Mouse (Mus musculus): ENCODE data around the gene Pigk. TPM values are rescaled to one million over a fixed set of nuclear protein-coding genes. Genes with fewer than 3 reads are reported as not detected.

The Pigk gene
- total RNA-seq, 2 experiments from 2014 or later: 34.1 to 43.3 TPM

DNA sequence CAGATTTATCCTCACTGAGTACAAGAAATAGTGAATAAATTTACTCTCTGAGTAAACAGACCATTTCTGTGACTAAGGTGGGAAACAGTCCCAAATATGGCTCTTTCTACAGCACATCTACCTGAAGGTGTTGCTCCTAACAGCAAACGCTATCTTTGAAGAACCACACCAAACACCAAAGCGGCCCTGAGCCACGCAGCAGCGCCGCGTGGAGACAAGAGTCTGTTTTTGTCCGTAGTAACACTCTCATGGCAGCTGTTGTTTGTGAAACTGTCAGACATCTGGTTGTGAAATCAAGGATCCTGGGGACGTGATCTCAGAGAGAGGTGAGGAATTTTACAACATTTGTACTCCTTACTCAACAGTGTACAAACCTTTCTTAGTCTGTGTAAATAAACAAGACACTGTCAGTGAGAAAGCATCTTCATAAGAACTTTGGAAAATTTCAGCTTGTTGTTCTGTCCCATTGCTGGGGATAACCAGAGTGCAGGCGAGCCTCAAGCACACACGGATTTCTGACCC, 248.0 kb downstream of the Pigk start:
- DNase-seq: no peak
- intact Hi-C loops (cut with DNase I): no loop called here

DNA sequence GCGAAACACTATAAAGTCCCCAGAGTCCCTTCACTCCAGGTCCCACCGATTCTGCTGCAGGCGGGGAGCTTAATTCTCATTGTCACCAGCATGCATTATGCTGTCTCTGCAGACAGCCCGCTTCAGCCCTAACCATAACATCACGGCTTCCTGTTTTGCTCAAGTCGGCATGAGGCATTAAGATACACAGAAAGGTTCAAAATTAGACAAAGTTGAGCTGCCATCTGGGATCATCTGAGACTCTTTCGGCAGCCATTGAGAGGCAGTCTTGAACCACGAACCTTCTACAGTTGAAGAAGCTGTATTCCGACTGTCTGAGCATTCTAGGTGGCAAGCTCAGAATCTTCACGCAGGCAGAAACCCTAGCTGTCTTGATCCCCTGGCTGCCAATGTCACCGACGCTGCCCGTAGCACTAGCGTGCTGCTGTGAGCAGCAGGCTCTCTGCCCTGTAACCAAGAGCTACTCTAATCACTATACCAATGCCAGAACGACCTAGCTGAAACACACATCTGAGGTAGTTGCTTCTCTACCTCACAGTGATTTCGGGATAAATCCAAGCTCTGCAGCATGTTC, 256.0 kb downstream of the Pigk start:
- intact Hi-C loops (cut with DNase I): no loop called here
- DNase-seq: no peak

DNA sequence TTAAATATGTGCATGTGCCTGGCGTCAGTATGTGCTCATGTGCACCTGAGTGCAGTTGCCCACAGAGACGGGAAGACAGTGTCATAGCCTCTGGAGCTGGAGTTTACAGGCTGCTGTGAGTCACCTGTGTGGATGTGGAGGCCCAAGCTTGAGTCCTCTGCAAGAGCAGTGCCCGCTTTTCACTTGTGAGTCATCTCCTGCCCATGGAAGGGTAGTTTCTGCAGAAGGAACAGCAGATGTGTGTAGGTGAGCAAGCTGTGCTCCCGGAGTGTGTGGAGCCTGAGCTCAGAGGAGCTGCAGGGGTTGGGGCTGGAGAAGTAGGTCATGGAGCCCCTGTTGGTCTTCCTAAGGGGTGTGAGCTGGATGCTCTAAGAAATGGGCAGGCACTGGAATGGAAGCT, 257.5 kb downstream of the Pigk start:
- DNase-seq: no peak
- intact Hi-C loops (cut with DNase I): no loop called here

DNA sequence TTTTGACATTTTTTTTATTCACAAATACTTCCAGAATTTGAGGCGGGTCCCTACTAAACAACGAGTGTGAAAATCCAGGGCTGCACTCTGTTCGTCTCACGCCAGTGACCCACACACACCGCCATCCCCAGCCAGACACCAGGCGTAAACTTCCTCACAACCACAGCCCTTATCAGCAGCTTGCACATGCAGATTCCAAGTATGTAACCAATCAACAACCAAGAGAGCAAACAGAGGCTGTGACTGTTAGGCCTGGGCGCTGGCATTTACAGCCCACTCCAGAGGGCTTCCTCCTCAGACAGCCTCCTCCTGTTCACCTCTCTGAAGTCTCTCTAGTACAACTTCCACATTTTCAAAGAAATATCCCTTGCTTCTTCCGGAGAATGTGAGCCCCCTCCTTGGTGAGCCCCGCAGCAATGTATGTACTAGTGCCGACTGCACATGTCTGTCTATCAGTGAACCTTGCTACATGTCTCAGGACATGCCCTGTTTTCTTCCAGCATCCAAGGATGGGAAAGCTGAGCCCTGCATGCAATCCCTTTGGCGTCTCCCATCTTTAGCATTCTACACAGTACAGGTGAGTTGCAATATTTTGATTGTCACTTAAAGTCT, 265.7 kb downstream of the Pigk start:
- no peak for DNase-seq
- intact Hi-C loops (cut with DNase I): no loop called here

DNA sequence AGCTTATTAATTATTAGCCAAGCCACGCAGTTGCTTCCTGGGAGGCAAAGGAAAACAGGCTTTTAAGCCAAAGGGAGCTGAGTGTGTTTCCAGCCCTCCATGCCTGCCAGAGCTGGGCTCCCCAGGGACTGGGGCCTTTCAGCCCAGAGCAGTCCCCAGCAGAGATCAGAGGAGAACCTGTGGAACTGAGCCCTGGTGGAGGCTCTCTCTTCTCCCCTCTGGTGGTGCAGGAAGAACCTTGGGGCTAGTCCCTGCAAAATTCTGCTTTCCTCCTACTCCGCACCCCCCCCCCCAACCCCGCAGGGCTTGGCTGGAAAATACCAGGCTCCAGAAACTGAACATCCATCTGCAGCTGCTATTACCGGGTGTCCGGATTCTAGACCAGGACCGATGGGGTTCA, 266.5 kb downstream of the Pigk start:
- intact Hi-C loops (cut with DNase I): no loop called here
- peak; percentile 42 for DNase-seq

DNA sequence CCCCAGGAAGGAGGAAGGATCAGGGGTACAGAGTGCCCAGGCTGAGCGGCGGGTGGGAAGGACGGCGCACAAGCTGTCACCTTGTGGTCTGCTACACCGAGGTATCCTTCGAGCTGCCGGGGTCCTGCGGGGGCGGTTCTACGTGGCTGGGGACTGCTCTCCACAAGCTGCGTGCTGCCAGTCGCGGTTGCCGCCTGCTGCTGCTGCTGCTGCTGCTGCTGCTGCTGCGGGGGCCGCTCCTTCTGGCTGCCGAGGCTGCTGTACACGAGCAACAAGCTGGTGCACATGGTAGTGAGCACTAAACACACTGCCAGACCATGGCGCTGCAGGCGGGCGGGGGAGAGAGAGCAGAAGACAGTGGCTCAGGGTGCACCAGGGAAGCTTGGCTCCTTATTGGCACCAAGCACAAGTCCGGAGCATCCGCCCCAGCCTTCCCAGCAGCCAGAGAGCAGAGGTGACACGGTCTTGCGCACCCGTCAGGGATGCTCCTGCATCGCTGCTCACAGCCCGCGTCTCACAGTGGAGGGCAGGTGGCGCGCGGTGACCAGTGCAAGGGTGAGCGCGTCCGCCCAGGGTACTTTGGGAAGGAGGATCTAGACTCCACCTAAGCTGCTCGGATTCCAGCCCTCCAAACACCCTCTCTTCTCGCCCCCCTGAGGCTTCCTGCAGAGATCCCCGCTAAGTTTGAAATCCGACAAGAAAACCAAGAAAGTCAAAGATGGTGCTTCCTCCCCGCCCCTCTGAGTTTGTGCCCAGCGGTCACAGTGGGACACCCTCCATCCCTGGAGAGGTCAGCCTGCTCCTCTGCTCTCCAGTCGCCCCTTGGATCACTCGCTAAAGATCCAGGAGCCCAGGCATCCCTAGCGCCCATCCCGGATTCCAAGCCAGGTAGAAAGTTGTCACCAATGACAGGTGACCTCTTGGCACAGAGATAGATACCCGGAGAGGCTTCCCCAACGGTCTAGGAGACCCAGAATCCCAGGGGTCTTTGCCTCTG, 267.4 kb downstream of the Pigk start:
- intact Hi-C loops (cut with DNase I): no loop called here
- DNase-seq: peak; percentile 57

DNA sequence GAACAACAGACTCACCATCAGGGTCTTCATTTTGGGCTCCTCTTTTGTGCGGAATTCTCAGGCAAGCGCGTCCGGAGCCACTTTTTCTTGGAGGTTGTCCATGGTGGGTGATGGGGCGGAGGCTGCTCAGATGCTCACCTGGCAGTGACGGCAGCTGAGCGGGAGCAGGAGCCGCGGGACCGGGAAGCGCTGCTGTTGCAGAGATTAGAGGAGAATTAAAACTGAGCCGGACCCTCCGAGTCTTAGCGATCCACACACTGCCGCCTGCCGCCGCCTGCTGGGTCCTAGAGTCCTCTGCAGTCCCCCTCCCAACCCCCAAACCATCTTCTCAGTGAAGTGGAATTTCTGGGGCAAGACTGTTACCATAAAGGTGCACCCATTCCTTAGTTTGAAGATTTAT, 268.1 kb downstream of the Pigk start, which contains the start of gene St6galnac5:
TSS of gene St6galnac5 (minus strand) at position 259 of the 400 bp plus-strand sequence.
- peak; percentile 53 for DNase-seq
- intact Hi-C loops (cut with DNase I): no loop called here

DNA sequence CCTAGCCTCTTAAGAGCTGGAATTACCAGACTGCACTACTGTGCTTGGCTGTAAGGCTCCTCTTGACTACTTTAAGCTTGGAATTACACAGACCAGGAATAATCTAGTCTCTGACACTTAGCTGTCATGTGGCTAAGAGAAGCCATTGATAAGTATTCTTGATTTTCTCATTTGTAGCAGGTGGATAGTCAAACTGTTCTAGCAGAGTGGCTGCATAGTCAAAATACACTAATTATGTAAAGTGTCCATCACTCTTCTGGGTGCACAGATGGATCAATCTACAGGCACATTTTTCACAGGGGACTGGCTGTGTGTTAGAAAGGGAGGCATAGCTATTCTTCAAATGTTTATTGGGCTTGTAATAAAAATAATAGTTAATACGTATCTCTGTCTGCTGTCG, 276.9 kb downstream of the Pigk start:
- intact Hi-C loops (cut with DNase I): no loop called here
- DNase-seq: no peak

DNA sequence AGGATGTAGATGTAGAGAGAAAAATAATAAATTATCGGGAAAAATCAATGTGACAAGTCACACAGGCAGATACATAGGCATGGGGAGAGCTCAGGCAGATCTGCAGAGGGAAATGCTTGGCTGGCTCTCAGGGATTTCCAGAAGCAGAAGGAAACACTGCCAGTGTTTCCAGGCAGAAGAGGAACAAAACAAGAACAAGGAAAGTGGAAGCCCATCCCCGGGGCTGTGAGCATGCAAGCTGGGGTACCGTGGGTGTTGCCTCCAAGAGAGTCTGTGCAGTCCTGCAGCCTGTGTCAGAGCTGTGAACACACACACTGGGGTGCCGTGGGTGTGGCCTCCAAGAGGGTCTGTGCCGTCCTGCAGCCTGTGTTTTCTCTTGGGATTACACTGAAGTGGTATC, 279.7 kb downstream of the Pigk start:
- intact Hi-C loops (cut with DNase I): no loop called here
- DNase-seq: no peak

DNA sequence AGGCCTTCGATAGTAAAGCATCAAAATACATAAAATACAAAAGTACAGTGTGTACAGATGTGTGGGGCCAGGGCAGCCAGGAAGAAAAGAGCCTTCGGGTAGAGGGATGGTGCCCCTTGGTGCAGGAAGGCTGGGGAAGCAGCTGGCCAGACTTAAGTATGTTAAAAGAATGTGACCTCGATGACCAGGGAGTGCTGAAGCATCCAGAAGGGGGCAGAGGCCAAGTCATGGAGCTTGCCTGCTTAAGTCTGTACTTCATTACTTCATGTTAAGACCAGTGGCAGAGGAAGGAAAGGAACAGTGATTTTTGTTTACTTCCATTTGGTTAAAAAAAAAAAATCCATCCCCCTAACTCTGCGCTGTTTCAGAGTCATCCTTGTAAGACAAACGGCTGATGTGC, 284.2 kb downstream of the Pigk start:
- intact Hi-C loops (cut with DNase I): no loop called here

DNA sequence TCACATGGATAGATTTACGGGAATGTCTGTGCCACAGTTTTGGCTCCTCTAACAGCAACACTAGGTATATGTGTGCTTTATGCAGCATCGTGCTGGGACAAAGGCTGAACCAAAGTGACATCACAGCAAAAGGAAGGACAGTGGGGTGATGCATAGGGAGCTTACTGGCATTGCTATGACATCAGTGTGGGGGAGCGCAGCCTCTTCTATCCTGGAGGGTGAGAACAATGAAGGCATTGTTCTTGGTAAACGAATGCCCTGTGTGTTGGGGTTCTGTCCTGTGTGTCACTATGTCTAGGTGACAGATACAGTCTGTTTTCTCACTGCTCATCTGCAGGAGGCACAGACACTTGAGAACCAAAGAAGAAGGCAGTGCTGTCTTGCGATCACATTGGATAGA, 285.0 kb downstream of the Pigk start:
- no peak for DNase-seq
- intact Hi-C loops (cut with DNase I): no loop called here

More for the DNA sequence above, 284.2 kb downstream of the Pigk start:
- DNase-seq: no peak

DNA sequence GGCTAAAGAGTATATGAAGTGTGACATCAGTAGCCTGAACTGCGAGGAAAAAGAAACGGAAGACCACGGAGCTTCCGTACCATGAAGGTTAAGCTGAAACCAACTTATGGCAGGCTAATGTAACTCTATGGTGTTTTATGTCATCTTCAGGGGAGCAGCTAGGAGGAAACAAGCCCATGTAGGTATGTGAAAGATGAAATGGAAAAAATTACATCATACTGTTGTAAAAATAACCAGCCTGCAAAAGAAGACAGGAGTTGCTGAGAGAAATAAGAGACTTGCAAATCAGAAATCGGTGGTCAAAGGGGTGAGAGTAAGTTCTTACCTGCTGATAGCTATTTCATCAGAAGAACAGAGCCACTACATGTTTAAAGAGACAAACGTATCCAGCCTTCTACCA, 293.0 kb downstream of the Pigk start:
- DNase-seq: no peak
- intact Hi-C loops (cut with DNase I): no loop called here

DNA sequence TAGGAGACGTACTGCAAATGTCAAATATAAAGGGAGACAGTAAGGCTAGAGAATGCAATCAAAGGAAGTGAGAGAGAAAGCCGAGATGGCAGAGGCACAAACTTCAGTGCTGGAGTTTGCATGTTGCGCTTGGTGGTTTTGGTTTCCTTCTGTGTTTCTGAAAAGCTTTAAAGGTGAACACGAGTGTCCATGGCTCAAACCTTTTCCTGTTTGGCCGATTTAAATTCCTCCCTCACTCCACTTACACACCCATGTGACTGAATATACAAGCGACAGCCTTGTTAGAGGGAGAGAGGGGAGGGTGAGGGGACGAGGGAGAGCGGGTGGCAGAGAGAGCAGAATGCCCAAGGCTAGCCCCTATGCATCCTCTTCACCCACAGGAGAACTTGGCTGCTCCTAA, 302.5 kb downstream of the Pigk start:
- no peak for DNase-seq
- intact Hi-C loops (cut with DNase I): no loop called here

DNA sequence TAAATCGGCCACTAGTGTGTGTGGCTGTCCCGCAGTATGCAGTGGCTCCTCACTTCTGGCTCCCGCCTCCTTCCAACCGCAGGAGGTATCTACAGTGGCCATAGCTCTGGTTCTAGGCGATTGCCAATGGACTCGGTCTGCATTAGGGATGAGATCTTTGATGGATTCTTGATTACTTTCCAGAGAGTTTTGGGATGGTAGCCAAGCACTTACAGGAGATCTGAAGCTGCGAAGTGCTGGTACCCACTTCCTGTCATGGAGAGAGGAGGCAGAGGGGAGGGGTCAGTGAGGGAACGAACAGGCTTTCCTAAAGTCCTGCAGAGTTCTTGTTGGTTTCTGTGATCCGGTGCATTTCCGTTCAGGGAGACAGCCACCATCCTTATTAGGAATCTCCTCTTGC, 304.2 kb downstream of the Pigk start:
- intact Hi-C loops (cut with DNase I): no loop called here
- peak; percentile 72 for DNase-seq

DNA sequence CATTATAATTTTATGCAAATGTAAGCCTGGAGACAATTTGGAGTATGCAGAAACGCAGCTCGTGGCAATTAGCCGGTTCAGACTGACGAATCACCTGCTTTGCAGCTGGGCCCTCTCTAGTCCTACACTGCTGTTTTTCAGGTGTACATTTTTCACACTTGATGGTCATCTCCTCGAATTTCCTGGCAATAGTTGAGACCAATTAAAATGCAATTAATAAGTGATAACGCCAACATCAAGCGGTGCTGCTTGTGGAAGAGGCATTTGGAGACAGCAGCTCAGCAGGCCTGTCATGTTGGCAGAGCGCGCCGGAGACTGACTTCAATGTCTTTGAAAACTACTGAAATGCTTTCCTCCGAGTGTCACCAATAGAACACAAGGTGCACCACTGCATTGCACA, 310.1 kb downstream of the Pigk start:
- intact Hi-C loops (cut with DNase I): no loop called here
- DNase-seq: no peak

Other genes with a start within 250 kb of the Pigk start
- 10 to 100 TPM; 37.3 to 47.7 TPM for gene Ak5, start 45.7 kb upstream of the Pigk start, total RNA-seq (2021)

Measured in left cerebral cortex, postnatal 4 days (tissue).